Mouse (Mus musculus) lung, postnatal 25 days (tissue): Measurements from ENCODE around the gene Trpc4ap.
A peak's percentile ranks its signal among the peaks of the same experiment; 100 is the strongest.

Experiments
- DNase-seq: peaks from one replicate; pipeline ENCODE4 v3.0.0; 2022; ENCODE audit warnings: low spot score

Gene Trpc4ap

DNA sequence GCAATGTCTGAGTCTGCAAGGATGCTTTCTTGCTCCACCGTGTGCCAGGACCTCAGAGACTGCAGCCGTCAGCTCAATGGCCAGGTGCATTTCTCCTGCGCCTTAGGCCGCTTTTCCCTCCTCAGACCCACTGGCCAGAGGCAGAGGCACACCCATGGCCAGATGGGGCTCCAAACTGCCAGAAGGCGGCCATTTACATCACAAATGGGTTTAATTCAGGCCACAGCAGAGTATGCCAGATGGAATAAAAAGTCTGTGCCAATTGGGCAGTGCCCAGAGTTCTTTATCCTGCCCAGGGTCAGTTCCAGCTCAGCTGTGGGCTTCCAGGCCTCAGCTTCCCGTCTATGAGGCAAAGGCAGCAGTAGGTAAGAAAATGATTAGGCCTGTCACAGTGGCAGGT is 51.5 kb downstream of the Trpc4ap start:
- DNase-seq: no peak

DNA sequence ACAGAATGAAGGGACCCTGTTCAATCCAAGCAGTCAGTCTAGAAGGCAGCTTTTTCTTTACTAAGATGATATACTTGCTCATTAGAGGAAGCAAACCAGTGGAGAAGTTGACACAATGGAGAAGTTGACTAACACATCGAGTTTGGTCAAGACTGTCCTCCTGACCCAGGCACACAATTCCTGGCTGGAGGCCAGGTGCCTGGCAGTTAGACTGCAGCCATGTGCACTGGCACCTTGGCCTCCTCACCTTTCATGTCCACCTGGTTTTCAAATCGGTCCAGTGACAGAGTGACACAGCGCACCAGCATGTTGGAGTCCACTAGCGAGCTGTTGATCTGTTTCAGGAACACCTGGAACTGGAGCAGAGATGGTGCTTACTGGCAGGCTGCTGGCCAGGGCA is 54.8 kb downstream of the Trpc4ap start:
- no peak for DNase-seq

DNA sequence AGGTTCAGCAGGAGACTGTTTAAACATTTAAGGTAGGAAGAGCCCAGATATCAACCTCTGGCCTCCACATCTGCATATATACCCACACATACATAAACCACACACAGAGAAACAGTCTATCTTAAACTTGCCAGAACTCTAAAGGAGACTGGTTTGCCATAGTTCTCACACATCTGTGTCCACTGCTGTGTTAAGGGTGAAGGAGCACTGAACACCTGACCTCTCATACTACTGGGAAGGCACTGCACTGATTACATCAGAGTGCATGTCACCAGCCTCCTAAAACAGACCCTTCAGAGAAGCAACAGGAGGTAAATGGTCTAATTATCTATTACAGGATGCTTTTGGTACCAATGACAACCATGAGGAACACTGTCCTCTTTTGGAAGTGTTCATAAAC is 55.3 kb downstream of the Trpc4ap start:
- DNase-seq: no peak

DNA sequence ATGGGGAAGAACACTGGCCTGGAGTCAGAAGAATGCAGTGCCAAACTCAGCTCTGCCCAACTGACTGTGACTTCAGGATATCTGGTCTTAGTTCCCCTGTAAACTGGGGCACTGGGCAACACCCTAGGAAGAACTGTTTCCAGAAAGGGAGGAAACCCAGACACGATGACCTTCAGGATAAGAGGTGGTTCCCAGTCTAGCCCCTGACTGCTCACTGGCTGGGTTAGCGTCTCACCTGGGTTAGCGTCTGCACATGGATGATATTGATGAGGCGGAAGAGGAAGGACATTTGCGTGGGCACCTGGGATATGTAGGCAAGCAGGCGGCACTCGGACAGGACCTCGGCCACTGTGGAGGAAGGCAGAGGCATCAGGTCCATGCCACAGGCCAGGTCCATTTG is 56.2 kb downstream of the Trpc4ap start:
- no peak for DNase-seq

DNA sequence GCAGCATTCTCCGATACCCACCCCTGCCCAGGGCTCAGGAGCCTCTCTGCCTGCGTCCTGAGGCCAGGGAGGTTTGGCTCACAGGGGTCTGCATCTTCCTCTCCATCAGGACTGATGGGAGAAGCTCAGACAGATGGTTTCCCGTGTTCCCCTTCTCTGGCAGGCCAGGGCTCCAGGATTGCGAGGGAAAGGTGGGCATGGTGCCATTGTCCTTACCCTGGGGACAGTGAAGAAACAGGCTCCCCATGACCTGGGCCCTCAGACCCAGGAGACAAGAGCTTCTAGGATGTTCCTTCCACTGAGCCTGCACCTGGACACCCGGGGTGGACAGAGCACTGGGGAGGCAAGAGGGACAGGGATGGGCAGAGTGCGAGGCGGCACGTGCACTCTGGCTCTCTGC is 57.6 kb downstream of the Trpc4ap start:
- DNase-seq: no peak

DNA sequence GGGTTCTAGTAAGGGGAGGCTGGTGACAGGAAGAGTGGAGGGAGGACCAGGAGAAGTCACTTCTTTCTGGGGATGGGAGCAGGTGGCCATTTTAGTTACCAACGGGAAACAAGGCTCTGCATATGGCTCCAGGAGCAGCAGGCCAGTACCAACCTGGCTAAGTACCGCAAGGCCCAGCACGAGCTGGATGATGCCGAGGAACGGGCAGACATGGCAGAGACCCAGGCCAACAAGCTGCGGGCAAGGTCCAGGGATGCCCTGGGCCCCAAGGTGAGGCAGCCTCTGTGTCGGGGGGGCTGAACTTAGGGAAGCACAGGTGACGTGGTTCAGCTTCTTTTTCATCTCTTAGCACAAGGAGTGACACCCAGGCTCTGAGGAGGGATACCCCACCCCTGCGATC is 58.5 kb downstream of the Trpc4ap start:
- DNase-seq: no peak

DNA sequence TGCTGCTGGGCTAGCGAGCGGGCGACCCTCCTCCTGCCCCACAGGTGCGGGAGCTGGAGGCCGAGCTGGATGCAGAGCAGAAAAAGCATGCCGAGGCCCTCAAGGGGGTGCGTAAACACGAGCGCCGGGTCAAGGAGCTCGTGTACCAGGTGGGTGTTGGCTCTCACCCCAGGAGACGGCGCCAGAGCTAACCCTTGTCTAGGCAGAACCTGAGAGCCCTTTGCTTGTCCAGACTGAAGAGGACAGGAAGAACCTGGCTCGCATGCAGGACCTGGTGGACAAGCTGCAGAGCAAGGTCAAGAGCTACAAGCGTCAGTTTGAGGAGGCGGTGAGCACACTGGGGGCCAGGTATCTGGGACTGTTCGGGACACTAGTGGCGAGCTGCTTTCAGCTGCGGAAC is 59.1 kb downstream of the Trpc4ap start:
- DNase-seq: peak; percentile 72

DNA sequence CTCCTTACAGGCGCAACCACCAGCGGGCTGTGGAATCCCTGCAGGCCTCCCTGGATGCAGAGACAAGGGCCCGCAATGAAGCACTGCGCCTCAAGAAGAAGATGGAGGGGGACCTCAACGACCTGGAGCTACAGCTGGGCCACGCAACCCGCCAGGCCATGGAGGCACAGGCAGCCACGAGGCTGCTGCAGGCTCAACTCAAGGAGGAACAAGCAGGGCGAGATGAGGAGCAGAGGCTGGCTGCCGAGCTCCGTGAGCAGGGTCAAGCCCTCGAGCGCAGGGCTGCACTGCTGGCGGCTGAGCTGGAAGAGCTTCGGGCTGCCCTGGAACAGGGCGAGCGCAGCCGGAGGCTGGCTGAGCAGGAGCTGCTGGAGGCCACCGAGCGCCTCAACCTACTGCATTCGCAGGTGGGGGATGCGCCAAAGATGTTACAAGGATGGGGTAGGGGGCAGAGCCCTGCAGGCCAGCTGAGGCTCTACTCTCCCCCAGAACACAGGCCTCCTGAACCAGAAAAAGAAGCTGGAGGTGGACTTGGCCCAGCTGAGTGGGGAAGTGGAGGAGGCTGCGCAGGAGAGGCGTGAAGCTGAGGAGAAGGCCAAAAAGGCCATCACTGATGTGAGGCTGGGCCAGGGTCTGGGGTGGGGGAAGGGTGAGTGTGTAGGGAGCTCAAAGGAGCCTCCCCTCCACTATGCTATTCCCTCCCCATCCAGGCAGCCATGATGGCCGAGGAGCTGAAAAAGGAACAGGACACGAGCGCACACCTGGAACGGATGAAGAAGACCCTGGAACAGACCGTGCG is 59.8 kb downstream of the Trpc4ap start:
- DNase-seq: no peak

DNA sequence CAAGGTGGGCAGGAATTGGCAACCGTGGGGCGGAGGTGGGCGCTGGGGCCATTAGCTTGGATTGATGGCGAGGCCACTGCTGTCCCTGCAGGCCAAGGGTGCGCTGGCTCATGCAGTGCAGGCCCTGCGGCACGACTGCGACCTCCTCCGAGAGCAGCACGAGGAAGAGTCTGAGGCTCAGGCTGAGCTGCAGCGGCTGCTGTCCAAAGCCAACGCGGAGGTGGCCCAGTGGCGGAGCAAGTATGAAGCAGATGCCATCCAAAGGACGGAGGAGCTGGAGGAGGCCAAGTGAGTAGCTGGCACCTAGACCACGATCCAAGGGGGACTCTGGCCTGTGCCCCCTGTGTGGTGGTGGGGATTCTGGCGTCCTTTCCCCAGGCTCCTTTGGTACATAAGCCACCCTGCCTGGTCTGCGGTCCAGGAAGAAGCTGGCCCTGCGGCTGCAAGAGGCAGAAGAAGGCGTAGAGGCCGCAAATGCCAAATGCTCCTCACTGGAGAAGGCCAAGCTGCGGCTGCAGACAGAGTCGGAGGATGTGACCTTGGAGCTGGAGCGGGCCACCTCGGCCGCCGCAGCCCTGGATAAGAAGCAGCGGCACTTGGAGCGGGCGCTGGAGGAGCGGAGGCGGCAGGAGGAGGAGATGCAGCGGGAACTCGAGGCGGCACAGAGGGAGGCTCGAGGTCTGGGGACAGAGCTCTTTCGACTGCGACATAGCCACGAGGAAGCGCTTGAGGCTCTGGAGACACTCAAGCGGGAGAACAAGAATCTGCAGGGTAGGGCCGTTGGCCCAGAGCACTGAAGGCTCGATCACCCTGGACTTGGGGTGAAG is 61.4 kb downstream of the Trpc4ap start:
- no peak for DNase-seq

DNA sequence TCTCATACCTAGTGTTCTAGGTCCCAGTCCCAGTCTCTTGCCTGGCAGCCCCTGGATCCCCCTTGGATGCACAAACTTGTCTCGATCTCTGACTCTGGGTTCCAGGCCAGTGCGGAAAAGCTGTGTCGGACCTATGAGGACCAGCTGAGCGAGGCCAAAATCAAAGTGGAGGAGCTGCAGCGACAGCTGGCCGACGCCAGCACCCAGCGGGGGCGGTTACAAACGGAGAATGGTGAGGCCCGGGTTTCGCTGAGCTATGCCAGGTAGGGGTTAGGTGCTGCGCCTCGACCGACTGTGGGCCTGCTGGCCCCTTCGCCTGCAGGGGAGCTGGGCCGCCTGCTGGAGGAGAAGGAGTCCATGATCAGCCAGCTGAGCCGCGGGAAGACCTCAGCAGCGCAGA is 62.0 kb downstream of the Trpc4ap start:
- no peak for DNase-seq

DNA sequence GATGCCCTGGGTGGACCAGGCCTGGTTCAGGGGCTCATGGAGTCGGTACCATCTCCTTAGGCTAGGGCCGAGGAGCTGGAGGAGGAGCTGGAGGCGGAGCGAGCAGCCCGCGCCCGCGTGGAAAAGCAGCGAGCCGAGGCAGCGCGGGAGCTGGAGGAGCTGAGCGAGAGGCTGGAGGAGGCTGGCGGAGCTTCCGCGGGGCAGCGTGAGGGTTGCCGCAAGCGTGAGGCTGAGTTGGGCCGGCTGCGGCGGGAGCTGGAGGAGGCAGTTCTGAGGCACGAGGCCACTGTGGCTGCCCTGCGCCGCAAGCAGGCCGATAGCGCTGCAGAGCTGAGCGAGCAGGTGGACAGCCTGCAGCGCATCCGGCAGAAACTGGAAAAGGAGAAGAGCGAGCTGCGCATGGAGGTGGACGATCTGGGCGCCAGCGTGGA is 62.9 kb downstream of the Trpc4ap start:
- DNase-seq: peak; percentile 14

DNA sequence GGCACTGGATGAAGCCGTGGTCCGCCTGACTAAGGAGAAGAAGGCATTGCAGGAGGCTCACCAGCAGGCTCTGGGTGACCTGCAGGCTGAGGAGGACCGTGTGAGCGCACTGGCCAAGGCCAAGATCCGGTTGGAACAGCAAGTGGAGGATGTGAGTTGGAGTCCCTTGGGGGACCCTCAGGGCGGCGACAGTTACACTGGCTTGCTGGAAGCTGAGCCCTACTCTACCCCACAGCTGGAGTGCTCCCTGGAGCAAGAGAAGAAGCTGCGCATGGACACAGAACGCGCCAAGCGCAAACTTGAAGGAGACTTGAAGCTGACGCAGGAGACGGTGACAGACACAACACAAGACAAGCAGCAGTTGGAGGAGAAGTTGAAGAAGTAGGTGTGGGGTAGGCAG is 63.7 kb downstream of the Trpc4ap start:
- no peak for DNase-seq

DNA sequence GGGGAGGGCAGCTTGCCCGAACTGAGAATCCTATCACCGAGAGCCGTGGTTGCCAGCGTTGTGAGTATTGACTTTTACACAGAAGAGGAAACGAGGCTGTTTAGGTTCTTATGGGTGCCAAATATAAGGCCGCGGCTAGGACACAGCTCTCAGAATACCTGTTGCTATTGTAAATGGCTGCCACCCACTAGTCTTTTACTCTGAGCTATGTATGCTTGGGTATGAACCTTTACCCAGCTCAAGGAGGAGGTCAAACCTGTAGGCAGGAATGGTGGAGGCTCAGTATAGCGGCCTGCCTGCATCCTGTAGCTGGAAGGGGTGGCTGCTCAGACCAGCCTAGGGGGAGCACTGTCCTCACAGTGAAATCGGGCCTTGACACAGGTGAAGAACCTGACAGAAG is 64.1 kb downstream of the Trpc4ap start:
- DNase-seq: no peak

DNA sequence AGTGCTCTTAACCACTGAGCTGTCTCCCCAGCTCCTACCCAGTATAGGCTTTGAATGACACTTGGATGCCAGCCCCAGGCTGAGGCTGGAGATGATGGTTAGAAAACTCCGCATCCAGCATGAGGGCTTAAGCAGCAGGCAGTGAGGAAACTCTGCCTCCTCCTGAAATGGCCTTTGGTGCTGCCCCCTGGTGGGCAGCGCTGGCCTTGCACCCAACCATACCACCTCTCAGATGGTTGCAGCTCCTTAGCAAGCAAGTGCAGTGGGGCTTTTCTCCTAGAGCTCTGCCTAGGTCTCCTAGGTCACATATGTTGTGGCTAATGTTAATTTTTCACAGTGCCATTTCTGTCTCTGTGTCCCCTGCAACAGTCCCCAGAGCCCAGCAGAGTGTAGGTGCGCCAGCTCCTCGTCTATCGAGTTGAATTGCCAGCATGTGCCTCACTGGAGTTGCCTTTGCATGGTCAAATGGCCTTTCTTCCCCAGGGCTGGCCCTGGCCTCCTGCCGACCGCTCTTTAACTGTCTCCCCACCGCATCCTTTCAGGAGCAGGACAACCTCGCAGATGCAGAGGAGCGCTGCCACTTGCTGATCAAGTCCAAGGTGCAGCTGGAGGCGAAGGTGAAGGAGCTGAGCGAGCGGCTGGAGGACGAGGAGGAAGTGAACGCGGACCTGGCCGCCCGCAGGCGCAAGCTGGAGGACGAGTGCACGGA is 65.0 kb downstream of the Trpc4ap start:
- DNase-seq: peak; percentile 63

DNA sequence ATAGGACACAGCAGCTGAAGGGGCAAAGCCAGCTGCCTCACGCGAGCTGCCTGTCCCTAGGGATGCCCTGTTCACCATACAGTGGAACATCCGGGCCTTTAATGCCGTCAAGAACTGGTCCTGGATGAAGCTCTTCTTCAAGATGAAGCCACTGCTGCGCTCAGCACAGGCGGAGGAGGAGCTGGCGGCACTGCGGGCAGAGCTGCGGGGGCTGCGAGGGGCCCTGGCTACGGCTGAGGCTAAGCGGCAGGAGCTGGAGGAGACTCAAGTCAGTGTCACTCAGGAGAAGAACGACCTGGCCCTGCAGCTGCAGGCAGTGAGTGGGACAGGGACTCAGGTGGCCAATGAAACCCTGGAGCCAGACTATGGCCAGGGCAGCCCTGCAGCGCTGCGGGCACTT is 65.9 kb downstream of the Trpc4ap start:
- DNase-seq: no peak

DNA sequence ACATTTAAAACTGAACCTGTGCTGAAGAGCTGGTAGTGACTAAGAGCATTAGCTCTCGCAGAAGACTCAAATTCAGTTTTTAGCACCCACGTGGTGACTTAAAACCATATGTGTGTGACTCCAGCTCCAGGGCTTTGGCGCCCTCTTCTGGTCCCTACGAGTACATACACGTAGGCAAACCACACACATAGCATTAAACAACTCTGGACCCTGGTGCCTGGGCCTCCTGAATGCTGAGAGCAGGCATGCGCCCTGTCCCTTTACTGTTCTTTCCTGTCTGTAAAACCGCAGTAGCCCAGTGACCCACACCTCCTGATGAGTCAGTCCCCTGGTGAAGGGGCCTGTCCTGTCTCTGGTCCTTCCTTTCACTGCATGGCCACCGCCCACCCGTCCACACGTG is 67.5 kb downstream of the Trpc4ap start:
- no peak for DNase-seq

DNA sequence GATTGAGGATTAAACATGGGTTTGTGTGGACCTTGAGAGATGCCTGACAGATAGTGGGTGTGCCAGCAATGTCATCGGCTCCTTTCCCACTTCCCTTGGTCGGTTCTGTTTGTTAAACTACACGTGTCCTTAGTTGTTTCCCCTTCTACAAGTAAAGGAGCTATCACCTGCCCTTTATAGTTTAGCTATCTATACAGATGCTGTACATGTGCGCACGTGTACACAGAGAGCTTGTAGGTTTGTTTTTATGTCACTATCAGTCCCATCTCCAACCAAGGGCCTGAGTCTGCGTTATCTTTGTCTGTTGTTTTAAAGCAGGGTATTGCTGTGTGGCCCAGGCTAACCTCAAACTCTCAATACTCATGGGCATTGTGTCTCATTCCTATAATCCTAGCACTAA is 68.2 kb downstream of the Trpc4ap start:
- no peak for DNase-seq

DNA sequence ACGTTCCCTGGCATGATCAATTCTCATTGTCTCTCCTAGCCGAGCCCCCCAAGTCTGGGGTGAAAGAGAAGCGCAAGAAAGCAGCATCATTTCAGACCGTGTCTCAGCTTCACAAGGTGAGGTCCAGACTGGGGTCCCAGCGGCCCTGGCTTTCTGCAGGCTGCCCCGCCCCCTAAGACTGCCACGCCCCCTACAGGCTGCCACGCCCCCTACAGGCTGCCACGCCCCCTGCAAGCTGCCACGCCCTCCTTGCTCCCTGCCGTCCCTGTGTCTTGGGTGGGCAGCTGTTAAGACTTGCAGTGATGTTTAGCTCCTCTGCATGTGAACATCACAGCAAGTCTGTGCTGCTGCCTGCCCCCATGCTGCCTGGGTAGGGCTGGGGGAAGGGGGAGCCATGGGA is 69.6 kb downstream of the Trpc4ap start:
- DNase-seq: no peak

DNA sequence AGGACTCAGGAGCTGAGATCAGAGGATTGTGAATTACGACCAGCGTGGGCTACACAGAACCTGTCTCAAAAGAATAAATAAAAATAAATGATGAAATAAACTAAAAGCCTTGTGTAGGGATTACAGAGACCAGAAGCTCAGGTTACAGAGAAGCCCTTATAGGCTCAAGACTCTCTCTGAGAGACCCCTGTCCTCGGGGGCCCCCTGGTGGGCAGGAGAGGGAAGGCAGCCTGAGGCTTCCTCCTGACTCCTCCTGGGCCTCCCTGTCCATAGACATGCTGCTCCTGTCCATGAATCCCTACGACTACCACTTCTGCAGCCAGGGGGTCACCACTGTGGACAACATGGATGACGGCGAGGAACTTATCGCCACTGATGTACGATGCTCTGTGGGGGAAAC is 72.4 kb downstream of the Trpc4ap start:
- DNase-seq: peak; percentile 87

DNA sequence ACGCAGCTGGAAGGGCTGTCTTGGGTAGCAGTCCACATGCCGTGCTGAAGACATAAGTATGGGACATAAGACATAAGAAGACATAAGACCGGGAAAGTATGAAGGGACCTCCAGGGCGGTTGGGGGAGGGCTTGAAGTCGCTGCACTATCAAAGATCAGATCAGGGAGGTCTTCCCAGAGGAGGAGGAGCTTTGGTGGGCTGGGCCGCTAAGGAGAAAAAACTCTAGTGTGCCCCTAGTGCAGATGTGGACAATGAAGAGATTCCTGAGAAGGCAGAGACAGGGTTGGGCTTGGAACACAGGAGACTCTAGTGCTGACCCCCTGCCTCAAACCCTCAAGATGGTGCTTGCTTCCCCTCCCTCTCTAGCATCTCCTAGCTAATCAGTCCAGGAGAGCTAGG is 75.2 kb downstream of the Trpc4ap start:
- no peak for DNase-seq

DNA sequence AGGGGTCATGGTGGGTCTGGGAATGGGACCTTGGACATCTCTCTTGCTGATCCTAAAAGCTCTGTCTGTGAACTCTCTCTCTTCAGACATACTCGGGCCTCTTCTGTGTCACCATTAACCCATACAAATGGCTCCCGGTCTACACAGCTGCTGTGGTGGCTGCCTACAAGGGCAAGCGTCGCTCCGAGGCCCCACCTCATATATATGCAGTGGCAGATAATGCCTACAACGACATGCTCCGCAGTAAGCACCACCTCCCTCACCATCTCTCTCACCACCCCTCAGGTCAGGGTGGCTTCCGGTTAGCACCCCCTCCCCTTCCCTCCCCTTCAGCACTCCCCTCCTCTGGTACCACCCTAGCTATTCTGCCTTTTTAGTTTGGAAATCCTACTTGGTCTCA is 78.2 kb downstream of the Trpc4ap start:
- DNase-seq: no peak

DNA sequence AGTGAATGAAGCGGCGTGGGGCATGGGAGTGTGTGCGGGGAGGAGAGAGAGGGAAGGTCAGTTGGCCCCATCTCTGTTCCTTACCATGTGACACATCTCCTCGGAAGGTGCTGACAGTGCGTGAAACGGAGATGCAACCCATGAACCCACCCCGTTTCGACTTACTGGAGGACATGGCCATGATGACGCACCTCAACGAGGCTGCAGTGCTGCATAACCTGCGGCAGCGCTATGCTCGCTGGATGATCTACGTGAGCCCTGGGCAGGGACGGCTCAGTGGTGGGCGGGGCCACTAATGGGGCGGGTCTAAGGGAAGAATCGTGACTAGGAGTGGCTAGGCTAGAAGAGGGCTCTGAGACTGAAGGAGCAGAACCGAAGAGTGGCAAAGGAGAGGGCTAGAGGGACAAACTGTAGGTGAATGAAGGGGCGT is 78.8 kb downstream of the Trpc4ap start:
- peak; percentile 76 for DNase-seq
